Mouse (Mus musculus): ENCODE measurements around the gene Dis3.

GRCm38 (mm10) chr14:99045378-99046030 lies 54.1 kb downstream of the Dis3 start:
- TF ChIP-seq GATA1 (IDR thresholded peaks at IDR 0.05; ENCODE audit: borderline replicate concordance, low read length) (no peak), FLI1 (IDR thresholded peaks at IDR 0.05; ENCODE audit: low read length) (no peak)

Measured in megakaryocyte, embryonic 14.5 days (primary cell).